Mouse (Mus musculus): ENCODE measurements around the gene Tmem263. TPM values are rescaled to one million over a fixed set of nuclear protein-coding genes. Genes with fewer than 3 reads are reported as not detected.

Tmem263 gene
- polyA plus RNA-seq, 2 experiments: 29.1 to 83.7 TPM

- H3K4me1 ChIP-seq (ENCODE audit: control insufficient read depth, insufficient read depth, low read length): 0 out of 2 replicates have a peak, but pooled peaks cover 2% of the 10 kb centered on the region
- no peak overlapping the region for H3K4me3 ChIP-seq (replicated peaks; ENCODE audit: low read length)
- 94% methylated on average over 6 of the region's 6 CpGs for WGBS
- H3K9me3 ChIP-seq (ENCODE audit: control insufficient read depth, low read length): no peaks in the 10 kb centered on the region
- H3K9ac ChIP-seq (ENCODE audit: low read depth, low read length, severe bottlenecking): no peak overlapping the region
- no peak for DNase-seq (ENCODE audit: low spot score)
- no peak overlapping the region for H3K4me2 ChIP-seq (replicated peaks; ENCODE audit: low read depth, low read length, severe bottlenecking)
- no peaks in the 10 kb centered on the region for H3K27me3 ChIP-seq (ENCODE audit: control insufficient read depth, insufficient read depth, low read length)
- ATAC-seq (ENCODE audit: low FRiP score, low read depth): no peak
- TF ChIP-seq POLR2A (IDR thresholded peaks at IDR 0.05; ENCODE audit: borderline replicate concordance, extremely low read depth, insufficient read depth, insufficient read length): no peak
- H3K36me3 ChIP-seq (ENCODE audit: control insufficient read depth, insufficient read depth, low read length): peaks cover 16% of the 10 kb centered on the region
- H3K27ac ChIP-seq (replicated peaks; ENCODE audit: low read depth, low read length): no peak overlapping the region
Observed at GRCm38 (mm10) chr10:85136573-85136972, 34.1 kb downstream of the Tmem263 start.

DNA sequence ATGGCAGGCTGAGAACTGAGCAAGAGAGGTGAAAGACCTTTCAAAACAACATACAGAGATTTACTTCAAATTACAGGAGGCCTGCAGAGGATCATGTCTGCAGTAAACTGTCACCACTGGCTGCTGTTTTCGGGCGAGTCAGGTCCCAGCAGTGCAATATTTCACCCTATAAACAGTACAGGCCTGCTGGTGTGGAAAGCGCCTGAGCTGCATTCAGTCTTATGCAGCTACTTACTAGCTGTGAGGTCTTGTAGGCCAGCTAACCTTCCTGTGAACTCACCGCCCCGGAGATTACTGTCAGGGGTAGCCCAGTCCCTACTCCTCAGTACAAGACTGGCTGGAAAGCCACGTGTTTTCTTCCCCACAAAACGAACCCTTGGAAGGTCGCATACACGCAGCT, 39.0 kb downstream of the Tmem263 start:
- H3K27me3 ChIP-seq (ENCODE audit: control insufficient read depth, insufficient read depth, low read length): no peaks in the 10 kb centered on the region
- TF ChIP-seq POLR2A (IDR thresholded peaks at IDR 0.05; ENCODE audit: borderline replicate concordance, extremely low read depth, insufficient read depth, insufficient read length): no peak
- H3K4me3 ChIP-seq (replicated peaks; ENCODE audit: low read length): no peak overlapping the region
- H3K9me3 ChIP-seq (ENCODE audit: control insufficient read depth, low read length): no peaks in the 10 kb centered on the region
- no peak overlapping the region for H3K9ac ChIP-seq (ENCODE audit: low read depth, low read length, severe bottlenecking)
- 23% methylated on average over 9 of the region's 9 CpGs for WGBS
- H3K36me3 ChIP-seq (ENCODE audit: control insufficient read depth, insufficient read depth, low read length): peaks cover 20% of the 10 kb centered on the region
- no peak overlapping the region for H3K27ac ChIP-seq (replicated peaks; ENCODE audit: low read depth, low read length)
- H3K4me1 ChIP-seq (ENCODE audit: control insufficient read depth, insufficient read depth, low read length): 0 out of 2 replicates have a peak, but pooled peaks cover 5% of the 10 kb centered on the region
- DNase-seq (ENCODE audit: low spot score) (peak; percentile 35), ATAC-seq (ENCODE audit: low FRiP score, low read depth) (peak; percentile 73)
- no peak overlapping the region for H3K4me2 ChIP-seq (replicated peaks; ENCODE audit: low read depth, low read length, severe bottlenecking)

GRCm38 (mm10) chr10:85146282-85146681, 43.9 kb downstream of the Tmem263 start:
- Histone ChIP-seq H3K27ac (replicated peaks; ENCODE audit: low read depth, low read length) (no peak overlapping the region), H3K27me3 (ENCODE audit: control insufficient read depth, insufficient read depth, low read length) (no peaks in the 10 kb centered on the region), H3K4me3 (replicated peaks; ENCODE audit: low read length) (no peak overlapping the region), H3K36me3 (ENCODE audit: control insufficient read depth, insufficient read depth, low read length) (peaks cover 35% of the 10 kb centered on the region), H3K4me1 (ENCODE audit: control insufficient read depth, insufficient read depth, low read length) (0 out of 2 replicates have a peak, but pooled peaks cover 3% of the 10 kb centered on the region), H3K4me2 (replicated peaks; ENCODE audit: low read depth, low read length, severe bottlenecking) (no peak overlapping the region), H3K9me3 (ENCODE audit: control insufficient read depth, low read length) (no peaks in the 10 kb centered on the region), H3K9ac (ENCODE audit: low read depth, low read length, severe bottlenecking) (no peak overlapping the region)
- TF ChIP-seq POLR2A (IDR thresholded peaks at IDR 0.05; ENCODE audit: borderline replicate concordance, extremely low read depth, insufficient read depth, insufficient read length): no peak
- WGBS: 90% methylated on average over 14 of the region's 14 CpGs
- DNase-seq (ENCODE audit: low spot score) (no peak), ATAC-seq (ENCODE audit: low FRiP score, low read depth) (no peak)

- no peak overlapping the region for H3K27ac ChIP-seq (replicated peaks; ENCODE audit: low read depth, low read length)
Observed at GRCm38 (mm10) chr10:85149226-85149625, 46.8 kb downstream of the Tmem263 start.

GRCm38 (mm10) chr10:85154195-85154594, 51.8 kb downstream of the Tmem263 start:
- Histone ChIP-seq H3K9ac (ENCODE audit: low read depth, low read length, severe bottlenecking) (no peak overlapping the region), H3K9me3 (ENCODE audit: control insufficient read depth, low read length) (no peaks in the 10 kb centered on the region), H3K36me3 (ENCODE audit: control insufficient read depth, insufficient read depth, low read length) (0 out of 2 replicates have a peak, but pooled peaks cover 2% of the 10 kb centered on the region), H3K4me1 (ENCODE audit: control insufficient read depth, insufficient read depth, low read length) (no peaks in the 10 kb centered on the region), H3K4me3 (replicated peaks; ENCODE audit: low read length) (no peak overlapping the region), H3K27ac (replicated peaks; ENCODE audit: low read depth, low read length) (no peak overlapping the region), H3K27me3 (ENCODE audit: control insufficient read depth, insufficient read depth, low read length) (no peaks in the 10 kb centered on the region), H3K4me2 (replicated peaks; ENCODE audit: low read depth, low read length, severe bottlenecking) (no peak overlapping the region)
- DNase-seq (ENCODE audit: low spot score) (peak; percentile 59), ATAC-seq (ENCODE audit: low FRiP score, low read depth) (no peak)
- 8% methylated on average over 2 of the region's 2 CpGs for WGBS
- no peak for TF ChIP-seq POLR2A (IDR thresholded peaks at IDR 0.05; ENCODE audit: borderline replicate concordance, extremely low read depth, insufficient read depth, insufficient read length)

More at GRCm38 (mm10) chr10:85149226-85149625, 46.8 kb downstream of the Tmem263 start:
- Histone ChIP-seq H3K9ac (ENCODE audit: low read depth, low read length, severe bottlenecking) (no peak overlapping the region), H3K36me3 (ENCODE audit: control insufficient read depth, insufficient read depth, low read length) (peaks cover 31% of the 10 kb centered on the region), H3K4me3 (replicated peaks; ENCODE audit: low read length) (no peak overlapping the region), H3K9me3 (ENCODE audit: control insufficient read depth, low read length) (no peaks in the 10 kb centered on the region), H3K27me3 (ENCODE audit: control insufficient read depth, insufficient read depth, low read length) (no peaks in the 10 kb centered on the region), H3K4me1 (ENCODE audit: control insufficient read depth, insufficient read depth, low read length) (no peaks in the 10 kb centered on the region), H3K4me2 (replicated peaks; ENCODE audit: low read depth, low read length, severe bottlenecking) (no peak overlapping the region)
- ATAC-seq (ENCODE audit: low FRiP score, low read depth): no peak
- TF ChIP-seq POLR2A (IDR thresholded peaks at IDR 0.05; ENCODE audit: borderline replicate concordance, extremely low read depth, insufficient read depth, insufficient read length): no peak
- no peak for DNase-seq (ENCODE audit: low spot score)
- WGBS: 83% methylated on average over 5 of the region's 5 CpGs

DNA sequence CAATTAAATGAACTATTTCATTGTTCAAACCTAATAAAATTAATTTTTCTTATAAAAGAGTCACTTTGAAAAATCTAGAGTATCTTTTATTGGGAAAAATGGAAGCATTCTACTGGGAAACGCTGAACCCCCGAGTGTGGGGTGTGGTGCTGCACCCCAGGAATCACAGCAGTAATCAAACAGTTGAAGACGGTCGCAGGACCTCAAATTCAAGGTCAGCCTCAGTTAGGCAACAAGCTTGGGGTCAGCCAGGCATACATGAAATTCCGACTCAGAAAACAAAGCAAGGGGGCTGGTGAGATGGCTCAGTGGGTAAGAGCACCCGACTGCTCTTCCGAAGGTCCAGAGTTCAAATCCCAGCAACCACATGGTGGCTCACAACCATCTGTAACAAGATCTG, 55.0 kb downstream of the Tmem263 start:
- ATAC-seq (ENCODE audit: low FRiP score, low read depth): no peak
- H3K27ac ChIP-seq (replicated peaks; ENCODE audit: low read depth, low read length): no peak overlapping the region
- no peaks in the 10 kb centered on the region for H3K27me3 ChIP-seq (ENCODE audit: control insufficient read depth, insufficient read depth, low read length)
- WGBS: 87% methylated on average over 7 of the region's 7 CpGs
- DNase-seq (ENCODE audit: low spot score): no peak
- H3K9me3 ChIP-seq (ENCODE audit: control insufficient read depth, low read length): no peaks in the 10 kb centered on the region
- no peak overlapping the region for H3K4me3 ChIP-seq (replicated peaks; ENCODE audit: low read length)
- H3K36me3 ChIP-seq (ENCODE audit: control insufficient read depth, insufficient read depth, low read length): no peaks in the 10 kb centered on the region
- H3K9ac ChIP-seq (ENCODE audit: low read depth, low read length, severe bottlenecking): no peak overlapping the region
- H3K4me1 ChIP-seq (ENCODE audit: control insufficient read depth, insufficient read depth, low read length): no peaks in the 10 kb centered on the region; the same call in 1 of the 2 replicates
- no peak overlapping the region for H3K4me2 ChIP-seq (replicated peaks; ENCODE audit: low read depth, low read length, severe bottlenecking)
- TF ChIP-seq POLR2A (IDR thresholded peaks at IDR 0.05; ENCODE audit: borderline replicate concordance, extremely low read depth, insufficient read depth, insufficient read length): no peak
